Mouse (Mus musculus) gastrocnemius, adult 18-20 months (tissue): ENCODE measurements around the gene Ndufaf3. TPM values are rescaled to one million over a fixed set of nuclear protein-coding genes. Genes with fewer than 3 reads are reported as not detected.
A peak's percentile ranks its signal among the peaks of the same experiment; 100 is the strongest.

Experiments used
- DNase-seq: peaks from one replicate; pipeline ENCODE4 v3.0.0; 2021; ENCODE audit warnings: low spot score
- microRNA-seq: library from miRNA; unstranded; fragments of <30 nt; microRNA quantifications from one replicate; pipeline ENCODE4 v1.2.0, GENCODE M21; 2021
- total RNA-seq, 2 experiments: library from RNA; stranded (reverse); gene quantifications; 2 replicates each; pipeline ENCODE4 v1.2.3; 2021

The Ndufaf3 gene
- total RNA-seq, 2 experiments from 2014 or later, result 29.3 to 30.0 TPM

GRCm38 (mm10) chr9:108521604-108522003, 45.6 kb downstream of the Ndufaf3 start:
- DNase-seq, result no peak

GRCm38 (mm10) chr9:108517931-108518332, 49.3 kb downstream of the Ndufaf3 start:
- no peak for DNase-seq

GRCm38 (mm10) chr9:108517253-108517930, 49.8 kb downstream of the Ndufaf3 start:
- DNase-seq, result peak; percentile 68

- peak; percentile 96 for DNase-seq
Observed at GRCm38 (mm10) chr9:108516380-108517251, 50.6 kb downstream of the Ndufaf3 start, which contains the start of gene Qrich1. Gene Qrich1 (plus strand): TSS chr9:108516806.

Small RNA genes lying within 50 kb of the gene (microRNA-seq; reads per million reads assigned to microRNA genes)
- gene Gm24083, result not detected
- not detected for gene Mir191
- gene Mir425, result 788 reads per million, percentile 81 among the genes with 10 or more reads in this experiment

Other genes starting within 250 kb of the Ndufaf3 start
- gene Gpx1, start 228.5 kb downstream of the Ndufaf3 start, total RNA-seq, result 10 to 100 TPM; 63.2 to 67.5 TPM
- 10 to 100 TPM; 81.6 to 89.2 TPM for gene Usp4, start 219.6 kb downstream of the Ndufaf3 start, total RNA-seq
- gene 1700102P08Rik, start 174.6 kb downstream of the Ndufaf3 start, total RNA-seq, result 1 to 10 TPM in 1 of 2 experiments, under 1 TPM in 1; 0.85 to 1.4 TPM
- gene Ccdc36, start 138.9 kb downstream of the Ndufaf3 start, total RNA-seq, result not detected
- not detected for gene BC048562, start 131.0 kb downstream of the Ndufaf3 start, total RNA-seq
- gene Ccdc71, start 106.9 kb downstream of the Ndufaf3 start, total RNA-seq, result 10 to 100 TPM; 14.4 to 15.2 TPM
- gene Klhdc8b, start 105.9 kb downstream of the Ndufaf3 start, total RNA-seq, result 1 to 10 TPM; 1.8 to 2.2 TPM
- gene Lamb2, start 87.7 kb downstream of the Ndufaf3 start, total RNA-seq, result 100 to 1,000 TPM; 117 to 126 TPM
- gene Usp19, start 76.8 kb downstream of the Ndufaf3 start, total RNA-seq, result 100 to 1,000 TPM; 126 to 127 TPM
- gene Qars, start 59.7 kb downstream of the Ndufaf3 start, total RNA-seq, result 10 to 100 TPM; 83.0 to 86.4 TPM
- 10 to 100 TPM; 47.3 to 57.4 TPM for gene Qrich1, start 50.6 kb downstream of the Ndufaf3 start, total RNA-seq
- 10 to 100 TPM; 61.3 to 63.2 TPM for gene Impdh2, start 7.1 kb downstream of the Ndufaf3 start, total RNA-seq
- 1 to 10 TPM; 7.5 to 8.9 TPM for gene Dalrd3, start 2.5 kb upstream of the Ndufaf3 start, total RNA-seq
- gene Wdr6, start 11.3 kb upstream of the Ndufaf3 start, total RNA-seq, result 1 to 10 TPM; 6.4 to 7.9 TPM
- gene P4htm, start 30.2 kb upstream of the Ndufaf3 start, total RNA-seq, result 1 to 10 TPM; 3.4 to 4.1 TPM
- gene Arih2, start 82.0 kb upstream of the Ndufaf3 start, total RNA-seq, result 10 to 100 TPM; 73.1 to 84.5 TPM
- 10 to 100 TPM; 68.1 to 85.0 TPM for gene Slc25a20, start 94.7 kb upstream of the Ndufaf3 start, total RNA-seq
- gene Prkar2a, start 121.9 kb upstream of the Ndufaf3 start, total RNA-seq, result 100 to 1,000 TPM; 164 to 169 TPM
- gene Ip6k2, start 216.4 kb upstream of the Ndufaf3 start, total RNA-seq, result 10 to 100 TPM; 14.9 TPM
- 1 to 10 TPM; 4.4 TPM for gene Nckipsd, start 240.9 kb upstream of the Ndufaf3 start, total RNA-seq